Mouse (Mus musculus): Measurements from ENCODE around the gene Golga4.
A peak's percentile ranks its signal among the peaks of the same experiment; 100 is the strongest.

Golga4 gene

GRCm38 (mm10) chr9:118489579-118490019, 16.5 kb upstream of the Golga4 start:
- peak; percentile 45 to 79 for DNase-seq (ENCODE audit: low spot score in 2 of 2)

DNA sequence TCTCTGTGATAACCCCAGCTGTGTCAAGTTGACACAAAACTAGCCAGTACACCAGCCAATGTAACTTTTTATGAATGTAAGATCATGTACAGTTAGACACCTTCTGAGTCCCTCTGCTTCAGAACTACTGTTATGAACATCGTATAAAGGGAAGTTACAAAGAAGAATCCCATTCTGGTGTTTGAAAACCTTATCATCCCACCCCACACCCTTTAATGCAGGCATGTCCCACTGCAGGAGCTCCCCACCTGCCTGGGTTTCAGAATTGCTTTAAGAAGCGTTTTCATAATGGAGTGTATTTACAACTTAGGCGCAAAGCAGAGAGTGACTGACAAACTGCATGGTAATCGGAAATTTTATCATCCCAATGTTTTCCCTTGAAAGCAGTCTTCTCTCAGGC, 14.9 kb upstream of the Golga4 start:
- DNase-seq (ENCODE audit: low spot score in 2 of 2): no peak

GRCm38 (mm10) chr9:118492932-118493698, 13.0 kb upstream of the Golga4 start:
- no peak for DNase-seq (ENCODE audit: low spot score in 2 of 2)

- no peak for DNase-seq (ENCODE audit: low spot score in 2 of 2)
Measured at GRCm38 (mm10) chr9:118494106-118494505, 12.0 kb upstream of the Golga4 start.

- no peak for DNase-seq (ENCODE audit: low spot score in 2 of 2)
Measured at GRCm38 (mm10) chr9:118495933-118496332, 10.1 kb upstream of the Golga4 start.

DNA sequence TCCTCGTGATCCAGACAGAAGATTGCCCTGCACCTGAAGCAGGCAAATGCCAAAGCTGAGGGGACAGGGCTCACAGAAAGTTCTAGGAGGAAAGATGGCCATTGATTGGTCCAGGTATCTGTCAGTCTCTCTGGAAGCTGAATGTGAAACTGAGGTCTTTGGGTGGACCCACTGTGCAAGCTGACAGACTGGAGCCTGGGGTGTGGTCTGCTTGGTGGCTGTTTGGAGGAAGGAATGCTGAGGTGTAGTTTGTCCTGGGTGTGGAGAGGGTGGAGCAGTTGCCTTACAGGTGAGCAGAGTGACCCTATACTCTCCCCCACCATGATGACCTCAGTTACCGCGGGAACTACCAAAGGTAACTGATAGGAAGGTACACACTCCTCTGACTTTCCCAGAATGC, 9.1 kb upstream of the Golga4 start:
- no peak for DNase-seq (ENCODE audit: low spot score in 2 of 2)

DNA sequence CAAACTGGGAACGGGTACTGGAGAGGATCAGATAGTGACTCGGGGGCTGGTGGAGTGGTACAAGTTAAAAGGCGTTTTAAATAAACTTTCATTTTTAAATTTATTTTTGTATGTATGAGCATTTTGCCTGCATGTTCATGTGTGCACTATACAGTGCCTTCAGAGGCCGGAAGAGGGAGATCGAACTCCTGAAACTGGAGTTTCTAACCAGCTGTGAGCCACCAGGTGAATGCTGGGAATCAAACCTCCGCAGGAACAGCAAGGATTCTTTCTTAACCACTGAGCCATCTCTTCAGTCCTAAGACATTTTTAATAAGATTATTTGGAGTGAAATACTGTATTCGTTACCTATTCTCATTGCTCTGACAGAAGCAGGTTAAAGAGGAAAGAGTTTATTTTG, 8.0 kb upstream of the Golga4 start:
- no peak for DNase-seq (ENCODE audit: low spot score in 2 of 2)

- DNase-seq (ENCODE audit: low spot score in 2 of 2): no peak
Measured at GRCm38 (mm10) chr9:118500963-118501362, 5.1 kb upstream of the Golga4 start.

DNA sequence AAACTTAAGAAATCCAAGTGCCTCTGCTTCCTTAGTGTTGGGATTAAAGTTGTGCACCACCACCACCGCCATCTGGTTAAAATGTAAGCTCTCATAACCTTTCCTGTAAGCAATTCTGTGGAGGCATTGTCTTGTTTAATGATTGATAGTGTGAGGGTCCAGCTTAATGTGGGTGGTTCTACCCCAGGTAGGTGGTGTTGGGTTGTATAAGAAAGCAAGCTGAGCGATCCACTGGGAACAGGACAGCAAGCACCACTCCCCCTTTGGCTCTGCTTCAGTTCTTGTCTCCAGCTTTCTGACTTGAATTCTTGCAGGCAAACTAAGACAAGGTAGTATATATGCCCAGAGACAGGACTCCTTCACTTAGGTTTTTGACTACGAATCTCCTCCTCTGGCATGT, 1.4 kb upstream of the Golga4 start:
- no peak for DNase-seq (ENCODE audit: low spot score in 2 of 2)

DNA sequence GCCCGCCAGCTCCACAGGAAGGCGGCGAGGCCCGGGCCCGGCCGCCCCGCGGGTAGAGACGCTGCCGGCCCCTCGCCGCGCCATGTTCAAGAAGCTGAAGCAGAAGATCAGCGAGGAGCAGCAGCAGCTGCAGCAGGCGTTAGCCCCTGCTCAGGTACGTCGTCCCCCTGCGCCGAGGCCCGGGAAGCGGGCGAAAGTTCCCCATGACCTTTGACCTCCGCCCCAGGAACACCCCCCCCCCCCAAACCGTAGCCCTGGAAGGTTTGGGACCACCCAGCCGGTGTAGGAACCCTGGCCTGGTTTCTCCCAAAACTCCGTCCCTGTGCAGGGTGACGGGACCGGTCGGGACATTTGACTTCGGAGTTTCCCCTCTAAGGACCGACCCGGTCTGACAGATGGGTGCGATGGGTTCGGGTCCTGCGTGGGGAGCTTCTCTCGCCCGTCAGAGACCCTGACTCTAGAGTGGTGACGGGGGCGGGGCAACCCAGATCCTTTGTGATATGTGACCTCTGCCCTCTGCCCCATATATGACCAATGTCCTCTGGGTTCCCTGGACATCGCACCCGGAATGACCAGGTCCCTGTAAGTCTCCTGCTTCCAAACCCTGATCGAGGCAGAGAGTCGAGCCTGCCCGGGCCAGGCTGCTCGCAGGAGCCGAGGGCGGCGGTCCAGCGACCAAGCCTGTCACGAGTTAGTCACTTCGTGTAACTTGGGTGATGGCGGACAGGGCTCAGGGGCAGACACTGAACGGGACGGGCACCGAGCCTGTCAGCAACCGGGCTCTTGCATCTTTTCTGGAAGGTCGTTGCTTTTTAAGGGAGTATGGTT, 551 bp downstream of the Golga4 start:
- DNase-seq (ENCODE audit: low spot score in 2 of 2): peak; percentile 30 to 70

- DNase-seq (ENCODE audit: low spot score in 2 of 2): no peak
Measured at GRCm38 (mm10) chr9:118507552-118507951, 1.5 kb downstream of the Golga4 start.

DNA sequence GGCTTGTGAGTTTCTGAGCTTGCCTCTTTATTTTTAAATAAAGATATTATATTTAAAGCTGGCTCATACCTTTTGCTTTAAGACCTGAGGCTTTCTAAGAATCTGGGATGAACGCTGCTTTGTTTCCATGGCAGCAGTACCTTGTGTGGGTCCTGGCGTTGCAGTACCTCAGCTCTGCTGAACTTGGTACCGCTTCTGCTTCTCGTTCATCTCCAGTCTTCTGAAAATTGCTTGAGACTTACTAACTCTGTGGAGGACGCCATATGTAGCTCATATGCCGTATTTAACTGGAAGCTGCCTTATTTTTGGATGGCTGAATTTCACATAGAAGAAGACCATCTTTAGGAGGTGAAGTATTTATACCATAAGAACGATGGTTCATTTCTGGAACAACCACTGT, 2.5 kb downstream of the Golga4 start:
- DNase-seq (ENCODE audit: low spot score in 2 of 2): no peak

- DNase-seq (ENCODE audit: low spot score in 2 of 2): peak in 1 of 2 experiments; percentile 55
Measured at GRCm38 (mm10) chr9:118510941-118511690, 5.0 kb downstream of the Golga4 start.

GRCm38 (mm10) chr9:118512681-118513233, 6.7 kb downstream of the Golga4 start:
- no peak for DNase-seq (ENCODE audit: low spot score in 2 of 2)

DNA sequence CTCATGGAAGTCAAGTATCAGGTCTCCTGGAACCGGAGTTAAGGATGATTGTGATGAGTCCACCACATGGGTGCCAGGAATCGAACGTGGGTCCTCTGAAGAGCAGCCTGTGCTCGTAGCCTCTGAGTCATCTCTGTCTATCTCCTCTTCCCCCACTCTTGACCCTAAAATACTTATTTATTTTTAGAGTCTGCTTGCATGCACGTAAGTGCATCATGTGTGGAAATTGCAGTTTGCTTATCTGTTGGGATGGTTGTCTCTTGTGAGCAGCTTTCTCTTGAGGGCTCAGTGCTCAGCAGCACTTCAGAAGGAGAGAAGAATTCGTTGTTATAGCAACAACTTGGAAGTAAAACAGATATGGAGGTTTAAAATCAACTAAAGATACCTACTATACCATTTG, 9.4 kb downstream of the Golga4 start:
- DNase-seq (ENCODE audit: low spot score in 2 of 2): no peak

- DNase-seq (ENCODE audit: low spot score in 2 of 2): no peak
Measured at GRCm38 (mm10) chr9:118516162-118516561, 10.1 kb downstream of the Golga4 start.

DNA sequence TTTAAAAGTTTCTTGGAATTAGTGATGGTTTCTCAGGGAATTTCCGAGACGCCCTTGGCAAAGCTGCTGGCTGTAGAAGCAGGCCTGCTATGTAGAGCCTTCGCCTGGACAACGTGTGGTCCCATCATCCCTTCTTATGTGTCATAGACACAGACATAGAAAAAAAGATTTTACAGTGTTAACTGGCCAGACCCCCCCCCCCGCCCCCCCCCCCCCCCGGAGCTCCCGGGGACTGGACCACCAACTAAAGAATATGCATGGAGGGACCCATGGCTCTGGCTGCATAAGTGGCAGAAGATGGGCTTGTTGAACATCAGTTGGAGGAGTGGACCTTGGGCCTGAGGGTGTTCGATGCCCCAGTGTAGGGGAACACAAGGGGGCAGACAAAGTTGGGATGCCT, 11.6 kb downstream of the Golga4 start:
- DNase-seq (ENCODE audit: low spot score in 2 of 2): no peak

DNA sequence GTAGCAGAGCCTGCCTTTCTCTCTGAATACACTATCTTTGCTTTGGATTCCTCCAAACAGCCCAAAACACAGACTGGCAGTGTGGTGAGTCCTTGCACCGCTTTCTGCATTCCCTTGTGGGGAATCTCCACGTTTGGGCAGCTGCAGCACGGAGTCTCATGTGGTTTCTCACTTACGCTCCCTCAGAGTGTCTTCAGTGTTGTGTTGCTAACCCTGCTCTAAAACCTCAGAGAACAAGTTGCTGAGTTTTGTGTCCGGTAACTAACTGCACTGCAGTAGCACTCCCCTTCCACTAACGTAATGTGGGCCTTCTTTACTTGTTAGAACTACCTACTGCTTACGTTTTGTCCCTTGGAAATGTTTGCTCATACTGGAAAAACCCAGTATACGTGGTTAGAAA, 13.0 kb downstream of the Golga4 start:
- DNase-seq (ENCODE audit: low spot score in 2 of 2): no peak

- no peak for DNase-seq (ENCODE audit: low spot score in 2 of 2)
Measured at GRCm38 (mm10) chr9:118520011-118520410, 13.9 kb downstream of the Golga4 start.

DNA sequence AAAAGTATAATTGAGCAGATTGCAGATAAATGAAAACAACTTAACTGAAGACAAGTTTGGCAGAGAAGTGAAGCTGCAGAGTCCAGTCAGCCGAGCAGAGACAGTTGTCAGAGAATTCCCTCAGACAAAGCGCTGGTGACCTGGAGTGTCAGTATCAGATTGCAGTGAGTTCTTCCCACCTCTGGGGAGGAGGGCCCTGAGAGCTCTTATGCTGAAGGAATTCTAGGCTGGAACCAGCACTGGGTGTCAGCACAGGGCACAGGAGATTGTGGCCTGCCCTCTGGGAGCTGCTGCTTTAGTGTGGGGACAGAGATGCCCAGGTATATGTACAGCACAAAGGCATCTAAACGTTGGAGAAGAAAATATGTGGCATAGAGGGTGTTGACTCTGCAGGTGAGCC, 14.8 kb downstream of the Golga4 start:
- DNase-seq (ENCODE audit: low spot score in 2 of 2): no peak

DNA sequence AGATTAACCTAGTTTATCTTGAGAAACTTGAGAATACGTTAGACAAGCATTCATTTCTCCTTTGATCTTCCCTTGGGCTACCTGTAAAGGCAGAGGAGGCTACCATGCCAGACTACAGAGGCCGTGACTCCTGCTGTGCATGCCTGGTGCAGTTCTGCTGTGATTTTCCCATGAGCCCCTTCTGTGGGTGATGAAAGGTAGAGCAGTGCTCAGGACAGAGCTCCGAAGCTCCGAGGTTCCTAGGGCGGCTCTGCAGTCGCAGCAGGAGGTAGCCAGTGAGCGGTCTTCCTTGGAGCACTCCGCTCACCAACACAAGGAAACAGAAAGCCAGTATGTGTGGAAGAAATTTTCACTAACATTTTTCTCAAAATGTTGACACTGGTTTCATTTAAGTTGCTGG, 15.6 kb downstream of the Golga4 start:
- no peak for DNase-seq (ENCODE audit: low spot score in 2 of 2)

DNA sequence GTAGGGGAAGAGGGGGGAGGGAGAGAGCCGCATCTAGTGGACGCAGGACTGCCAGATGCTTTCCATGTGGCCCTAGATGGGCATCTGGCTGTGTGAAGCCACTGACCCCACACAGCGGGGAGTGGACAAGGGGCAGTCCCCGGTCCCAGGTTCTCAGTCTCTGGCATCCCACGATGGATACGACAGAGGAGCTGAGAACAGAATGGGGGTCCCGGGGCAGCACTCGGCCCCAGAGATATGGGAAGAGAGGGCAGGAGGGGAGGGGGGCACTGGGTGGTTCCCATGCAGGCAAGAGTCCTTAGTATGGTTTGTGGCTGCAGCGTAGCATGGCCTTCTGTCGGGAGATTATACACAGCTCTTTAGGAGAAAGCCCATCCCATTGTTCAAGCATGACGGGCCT, 17.7 kb downstream of the Golga4 start:
- DNase-seq (ENCODE audit: low spot score in 2 of 2): peak in 1 of 2 experiments; percentile 55
